Comparison of ENCODE assay signal across 8 mouse cellular contexts in the genomic region with DNA sequence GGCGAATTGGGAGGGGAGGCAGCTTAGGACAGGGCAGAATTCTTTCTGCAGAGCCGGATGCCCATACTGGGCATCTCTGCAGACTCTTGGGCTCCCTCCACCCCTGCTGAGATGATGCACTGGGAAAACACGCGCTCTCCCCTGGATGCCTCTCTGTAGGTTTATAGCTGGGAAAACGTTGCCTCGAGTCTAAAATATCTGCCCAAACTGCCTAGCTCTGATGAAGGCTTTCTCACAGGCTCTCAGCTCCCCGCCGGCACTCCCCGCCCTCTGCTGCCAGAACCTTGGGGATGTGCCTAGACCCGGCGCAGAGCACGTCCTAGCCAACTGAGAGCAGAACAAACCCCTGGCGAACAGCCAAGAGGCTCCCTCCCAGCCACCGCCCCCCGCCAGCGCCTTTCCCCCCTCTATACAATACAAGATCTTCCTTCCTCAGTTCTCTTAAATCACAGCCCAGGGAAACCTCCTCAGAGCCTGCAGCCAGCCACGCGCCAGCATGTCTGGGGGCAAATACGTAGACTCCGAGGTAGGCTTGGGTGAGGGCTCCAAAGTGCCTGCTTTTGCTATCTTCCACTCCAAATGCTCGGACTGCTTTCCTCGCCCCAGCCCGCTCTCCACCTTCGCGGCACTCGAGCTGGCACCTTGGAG. TPM values are rescaled to one million over a fixed set of nuclear protein-coding genes. Genes with fewer than 3 reads are reported as not detected.
DNase-seq lines count a peak whose midpoint lies in the region; ATAC-seq and TF ChIP-seq lines count a peak whose summit lies in the region.

A gene (plus strand): TSS at position 382 of the 648 bp plus-strand sequence.

- TF ChIP-seq CTCF in lung, embryonic 14.5 days (IDR thresholded peaks at IDR 0.05; ENCODE audit: low read depth): peak; percentile 32

- peak; percentile 95 for DNase-seq in NIH3T3 (ENCODE audit: low read depth)
- DNase-seq in cerebellum, postnatal 10 days: peak; percentile 74 to 82
- DNase-seq in frontal cortex, postnatal 14 days (ENCODE audit: low spot score in 2 of 2): peak; percentile 47 to 52
- DNase-seq in hindbrain, embryonic 10.5 days (ENCODE audit: low spot score): peak; percentile 70
- DNase-seq in layer of hippocampus, adult 9-11 months: peak; percentile 45
- peak; percentile 90 for DNase-seq in lung, embryonic 14.5 days
- peak; percentile 69 for DNase-seq in ovary, adult 18-20 months (ENCODE audit: low spot score)
- no peak for DNase-seq in MN1 (ENCODE audit: low spot score)

- H3K9me3 ChIP-seq in hindbrain, embryonic 10.5 days: no peaks in the 10 kb centered on the region
- H3K9me3 ChIP-seq in lung, embryonic 14.5 days (ENCODE audit: low read depth, low read length): no peaks in the 10 kb centered on the region

- H3K4me1 ChIP-seq in hindbrain, embryonic 10.5 days (replicated peaks): peaks cover 25% of the 10 kb centered on the region
- H3K4me1 ChIP-seq in lung, embryonic 14.5 days (ENCODE audit: insufficient read depth): no peaks in the 10 kb centered on the region

- peak within 1 kb of the TSS; percentile 71 for H3K27ac ChIP-seq in hindbrain, embryonic 10.5 days
- H3K27ac ChIP-seq in lung, embryonic 14.5 days (ENCODE audit: low read depth): peak within 1 kb of the TSS; percentile 68

- peak within 1 kb of the TSS; percentile 60 for H3K4me3 ChIP-seq in hindbrain, embryonic 10.5 days
- H3K4me3 ChIP-seq in lung, embryonic 14.5 days (ENCODE audit: low read depth, low read length): peak within 1 kb of the TSS; percentile 45

- peaks cover 56% of the 10 kb centered on the region for H3K27me3 ChIP-seq in hindbrain, embryonic 10.5 days (ENCODE audit: insufficient read depth, poor library complexity, severe bottlenecking)
- H3K27me3 ChIP-seq in lung, embryonic 14.5 days (ENCODE audit: insufficient read depth, low read length): no peaks in the 10 kb centered on the region

- peak within 1 kb of the TSS; percentile 53 for H3K9ac ChIP-seq in lung, embryonic 14.5 days

- H3K4me2 ChIP-seq in lung, embryonic 14.5 days: peak within 1 kb of the TSS; percentile 71

- H3K36me3 ChIP-seq in hindbrain, embryonic 10.5 days: no peaks in the 10 kb centered on the region
- H3K36me3 ChIP-seq in lung, embryonic 14.5 days (ENCODE audit: insufficient read depth): no peaks in the 10 kb centered on the region

- ATAC-seq in lung, embryonic 14.5 days (ENCODE audit: insufficient read depth): peak; percentile 90

- under 1% methylated on average over 26 of the region's 26 CpGs for WGBS in hindbrain, embryonic 10.5 days
- WGBS in lung, embryonic 14.5 days: under 1% methylated on average over 26 of the region's 26 CpGs

RNA-seq across cellular contexts. Expression of the gene that starts here (rescaled TPM):
- 7.3 and 8.2 TPM in 2 replicates for polyA plus RNA-seq in hindbrain, embryonic 10.5 days (2016; fragmentation: Nextera tagmentation; extraction: Ambion mirVana)
- polyA plus RNA-seq in lung, embryonic 14.5 days (2014; fragmentation: Nextera tagmentation; extraction: Ambion mirVana): 300 and 367 TPM in 2 replicates

Comparison
In these comparisons a context has a peak if more than half of its experiments do, and no peak if none do; other contexts are left out.
1. RNA of the gene that starts here (polyA plus RNA-seq): 300 to 367 TPM in lung, embryonic 14.5 days; 7.3 to 8.2 TPM in hindbrain, embryonic 10.5 days; every median in the first group is over 10 times any median in the second.